Mouse (Mus musculus) right cerebral cortex, adult 18-20 months (tissue): ENCODE measurements around the gene Lzts3.
"Not testable (repeated sequence)": the region's sequence is repeated elsewhere in the genome, so short reads cannot be mapped to it uniquely, and the experiment has no call there.

Experiments
- DNase-seq: peaks from one replicate; pipeline ENCODE4 v3.0.0; 2022; ENCODE audit warnings: mixed read lengths

Lzts3 gene

DNA sequence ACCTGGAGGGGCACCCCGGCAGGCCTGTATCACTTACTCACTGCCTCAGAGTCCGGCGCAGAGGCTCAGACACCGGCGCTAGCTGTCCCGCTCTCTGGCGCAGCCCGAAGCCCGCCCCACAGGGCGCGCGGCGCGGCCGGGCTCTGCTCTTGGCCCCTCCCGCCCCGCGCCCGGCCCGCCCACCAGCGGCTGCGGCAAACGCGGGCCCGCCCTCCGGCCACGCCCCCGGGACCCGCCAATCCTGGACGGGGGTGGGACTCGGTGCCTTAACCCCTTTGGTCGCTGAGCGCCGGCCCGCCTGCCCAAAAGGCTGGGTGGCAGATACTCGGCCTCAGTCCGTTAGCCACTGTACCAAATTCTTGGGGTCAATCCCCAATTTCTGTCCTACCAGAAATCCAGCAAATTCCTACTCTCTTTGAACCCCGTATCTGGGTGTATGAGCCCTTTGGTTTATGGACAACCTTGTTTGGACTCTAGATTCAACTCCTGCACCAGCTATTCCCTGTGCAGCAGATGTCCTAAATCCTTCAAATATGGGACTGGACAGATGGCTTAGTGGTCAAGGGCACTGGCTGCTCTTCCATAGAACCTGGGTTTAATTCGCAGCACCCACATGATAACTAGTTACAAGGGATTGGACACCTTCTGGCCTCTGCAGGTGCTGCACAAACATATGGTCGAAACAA is at the start of gene Lzts3:
TSS of gene Lzts3 (minus strand) at position 120 of the 686 bp plus-strand sequence.
- DNase-seq = peak; percentile 94

DNA sequence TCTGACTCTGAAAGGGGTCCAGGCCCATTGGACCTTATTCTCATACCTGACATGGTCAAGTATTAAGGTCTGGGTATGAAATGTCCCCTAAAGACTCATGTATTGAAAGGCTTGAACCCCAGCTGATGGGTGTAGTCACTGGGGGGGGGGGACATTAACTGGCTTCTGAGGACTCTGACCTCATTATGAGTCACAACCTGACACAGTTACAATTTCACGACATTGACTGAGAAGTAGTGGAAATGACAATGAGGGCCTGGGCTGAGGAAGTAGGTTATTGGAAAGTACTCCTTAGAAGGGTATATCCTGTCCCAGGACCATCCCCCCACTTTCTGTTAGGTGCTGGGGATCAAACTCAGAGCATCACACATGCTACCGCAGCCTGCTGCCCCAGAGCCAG is 46.4 kb upstream of the Lzts3 start:
- no peak for DNase-seq

DNA sequence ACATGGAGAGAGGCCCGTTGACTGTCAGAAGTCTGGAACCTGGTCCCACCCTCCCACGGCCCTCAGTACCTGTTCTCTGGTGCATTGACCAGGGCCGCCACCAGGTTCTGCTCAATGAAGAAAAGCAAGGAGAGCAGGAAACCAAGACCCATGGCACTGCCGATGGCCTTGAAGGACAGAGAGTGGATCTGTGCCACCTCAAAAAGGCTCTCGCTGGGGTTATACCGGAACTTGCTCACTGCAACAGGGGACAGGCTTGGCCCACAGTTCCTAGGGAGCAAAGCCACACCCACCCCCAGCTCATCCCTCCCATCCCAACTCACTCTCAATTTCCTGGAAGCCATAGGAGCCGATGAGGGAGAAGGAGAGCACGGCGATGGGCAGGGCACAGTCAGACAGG is 42.8 kb upstream of the Lzts3 start:
- no peak for DNase-seq

- DNase-seq = no peak
These were observed 38.9 kb upstream of the Lzts3 start for GRCm38 (mm10) chr2:130681531-130681930.

DNA sequence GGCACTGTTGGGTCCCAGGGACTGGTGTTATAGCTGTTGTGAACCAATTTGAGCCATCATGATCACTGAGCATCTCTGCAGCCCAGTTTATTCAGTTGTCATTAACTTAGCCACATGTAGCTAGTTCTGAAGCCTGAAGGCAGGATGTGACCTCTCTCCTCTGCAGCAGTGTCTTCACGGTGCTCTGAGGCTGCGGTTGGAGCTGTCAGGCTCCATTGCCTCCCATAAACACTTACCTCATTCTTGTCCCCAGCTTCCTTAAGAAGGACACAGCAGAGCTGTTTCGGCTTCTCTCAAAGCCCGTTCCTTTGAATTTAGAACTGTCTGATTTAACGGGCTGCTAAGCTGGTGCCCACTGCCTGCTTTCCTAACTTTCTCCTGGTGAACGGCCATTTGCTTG is 37.3 kb upstream of the Lzts3 start:
- no peak for DNase-seq

GRCm38 (mm10) chr2:130679154-130679553 is 36.6 kb upstream of the Lzts3 start:
- DNase-seq = no peak

GRCm38 (mm10) chr2:130677211-130677610 is 34.6 kb upstream of the Lzts3 start:
- DNase-seq = no peak

GRCm38 (mm10) chr2:130667559-130667958 is 25.0 kb upstream of the Lzts3 start, which contains the start of gene Itpa:
TSS of gene Itpa (plus strand) at chr2:130667610.
- peak; percentile 92 for DNase-seq

GRCm38 (mm10) chr2:130664102-130664701 is 21.6 kb upstream of the Lzts3 start, which contains the start of gene Ddrgk1:
TSS of gene Ddrgk1 (minus strand) at chr2:130664659.
- peak; percentile 97 for DNase-seq

DNA sequence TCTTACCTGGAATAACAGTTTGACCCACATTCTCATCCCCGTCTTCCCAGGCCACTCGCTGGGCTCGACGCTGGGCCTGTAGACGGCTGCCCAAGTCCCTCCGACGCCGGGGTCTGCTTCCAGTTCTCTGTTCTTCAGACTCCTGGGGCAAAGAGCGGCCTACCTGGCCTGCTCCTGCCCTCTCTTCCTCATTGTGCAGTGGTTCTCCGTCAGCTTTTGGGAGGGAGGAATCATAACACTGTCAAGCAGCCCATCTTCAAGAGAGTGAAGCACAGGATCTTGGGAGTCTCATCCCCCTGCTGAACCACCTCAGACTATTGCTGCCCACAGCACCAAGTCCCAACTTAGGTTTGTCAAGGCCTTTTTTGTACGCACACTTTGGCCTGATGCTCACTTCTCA is 20.7 kb upstream of the Lzts3 start:
- no peak for DNase-seq

DNA sequence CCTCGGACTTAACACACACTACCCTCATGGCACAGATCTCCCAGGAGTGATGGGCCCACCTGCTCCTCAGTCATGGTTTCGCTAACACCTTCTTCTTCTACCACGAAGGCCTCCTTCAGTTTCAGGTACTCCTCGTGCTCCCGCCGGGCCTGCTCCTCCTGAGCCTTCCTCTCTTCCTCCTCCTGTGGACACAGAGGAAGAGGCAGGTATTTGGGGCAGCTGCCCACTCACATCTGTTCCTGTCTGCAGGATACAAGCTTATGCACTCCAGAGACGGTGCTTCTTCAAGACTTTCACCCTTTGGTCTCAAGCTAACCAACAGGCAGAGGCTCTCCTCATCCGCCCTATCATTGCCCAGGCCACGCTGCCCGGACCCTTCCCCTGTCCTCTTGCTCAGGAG is 15.9 kb upstream of the Lzts3 start:
- peak; percentile 61 for DNase-seq

DNA sequence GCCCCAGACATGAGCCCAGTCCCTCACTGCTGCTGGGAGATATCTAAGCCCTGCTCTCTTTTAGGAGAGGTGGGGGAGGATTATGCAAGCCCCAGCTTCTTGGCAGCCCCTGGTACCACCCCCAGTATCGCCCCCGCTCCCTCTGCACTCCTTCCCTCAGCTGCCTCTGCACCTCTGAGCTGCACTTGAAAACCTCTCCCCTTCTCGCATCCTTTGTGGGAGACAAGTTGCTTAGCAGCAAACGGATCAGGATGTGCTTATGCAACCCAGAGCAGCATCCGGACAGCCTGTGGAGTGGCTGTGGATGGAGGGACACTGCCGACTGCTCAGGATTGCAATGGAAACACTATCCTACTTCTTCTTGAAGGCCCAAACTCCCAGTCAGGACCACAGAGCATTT is 14.9 kb upstream of the Lzts3 start:
- DNase-seq = peak; percentile 93

DNA sequence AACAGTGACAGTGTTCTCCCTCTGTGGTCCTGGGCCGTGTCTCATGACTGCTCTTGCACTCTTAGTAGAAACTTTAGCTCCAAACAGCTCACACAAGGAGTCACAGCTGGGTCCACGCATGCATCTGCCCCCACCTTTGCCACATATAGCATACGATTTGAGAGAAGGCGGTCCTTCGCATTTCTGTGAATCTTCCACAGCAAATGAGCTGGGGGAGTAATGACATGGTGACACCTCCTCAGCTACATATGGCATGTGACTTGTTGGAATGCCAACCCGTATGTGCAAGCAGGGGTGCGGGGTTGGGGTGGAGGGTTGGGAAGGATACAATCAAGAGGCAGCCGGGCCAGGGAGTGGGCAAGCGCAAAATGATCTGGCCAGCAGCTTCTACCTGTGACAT is 13.9 kb upstream of the Lzts3 start:
- peak; percentile 85 for DNase-seq

GRCm38 (mm10) chr2:130655660-130656339 is 13.2 kb upstream of the Lzts3 start:
- DNase-seq = no peak

DNA sequence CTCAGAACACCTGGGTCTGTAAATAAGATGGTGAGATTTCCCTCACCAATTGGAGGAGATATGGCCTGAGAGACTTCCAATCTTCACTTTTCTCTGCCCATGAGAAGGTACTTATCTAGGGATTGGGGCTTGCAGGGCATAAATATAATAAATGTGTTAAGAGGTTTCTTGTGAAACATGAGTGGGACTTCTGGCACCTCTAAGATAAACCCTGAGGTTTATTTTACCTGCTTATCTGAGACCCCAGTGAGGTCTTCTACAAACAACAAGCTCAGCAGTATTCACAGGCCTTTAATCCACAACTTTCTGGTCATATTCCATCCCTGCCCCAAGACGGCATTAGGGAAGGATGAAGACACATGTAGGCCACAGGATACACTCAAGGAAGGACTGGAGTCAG is 11.2 kb upstream of the Lzts3 start:
- no peak for DNase-seq

DNA sequence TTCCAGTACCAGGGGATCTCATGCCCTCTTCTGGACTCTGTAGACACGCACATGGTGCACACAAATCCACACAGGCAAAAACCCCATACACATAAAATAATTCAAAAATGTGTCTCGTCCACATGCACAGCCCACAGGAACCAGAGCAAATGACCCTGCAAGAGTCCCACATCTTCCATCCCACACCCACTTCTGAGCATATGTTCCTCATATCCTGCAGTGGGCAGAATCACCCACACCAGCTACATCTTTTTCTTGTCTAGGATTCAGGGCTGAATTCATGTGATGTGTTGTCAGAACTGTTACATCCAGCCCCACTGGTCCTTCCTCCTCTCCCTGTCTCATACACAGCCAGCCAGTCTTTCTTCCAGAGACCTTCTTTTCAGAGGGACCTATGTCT is 10.7 kb upstream of the Lzts3 start:
- DNase-seq = peak; percentile 73

DNA sequence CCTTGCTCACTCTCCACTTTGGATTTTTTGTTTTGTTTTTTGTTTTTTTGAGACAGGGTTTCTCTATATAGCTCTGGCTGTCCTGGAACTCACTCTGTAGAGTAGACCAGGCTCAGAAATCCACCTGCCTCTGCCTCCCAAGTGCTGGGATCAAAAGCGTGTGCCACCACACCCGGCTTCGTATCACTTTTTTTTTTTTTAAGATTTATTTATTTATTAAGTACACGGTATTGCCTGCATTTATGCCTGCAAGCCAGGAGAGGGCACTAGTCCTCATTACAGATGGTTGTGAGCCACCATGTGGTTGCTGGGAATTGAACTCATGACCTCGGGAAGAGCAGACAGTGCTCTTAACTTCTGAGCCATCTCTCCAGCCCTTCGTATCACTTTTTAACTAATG is 6.4 kb upstream of the Lzts3 start:
- DNase-seq = not testable (repeated sequence)

DNA sequence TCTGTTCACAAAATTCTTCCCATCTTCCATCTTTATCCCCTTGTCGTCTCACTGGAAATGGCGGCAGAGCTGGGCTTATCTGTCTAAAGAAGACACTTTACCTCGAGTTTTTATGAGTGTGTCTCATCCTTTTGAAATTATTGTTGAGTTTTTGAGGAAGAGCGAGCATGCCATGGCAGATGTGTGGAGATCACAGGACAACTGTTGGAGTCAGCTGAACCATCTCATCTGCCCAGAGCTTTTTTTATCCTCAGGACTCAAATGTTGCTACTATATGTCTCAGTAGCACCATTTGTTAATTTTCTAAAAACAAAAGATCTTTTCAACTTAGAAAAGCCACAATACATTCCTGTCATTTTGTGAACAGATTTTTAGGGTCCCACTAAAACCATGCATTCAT is 2.6 kb upstream of the Lzts3 start:
- no peak for DNase-seq

DNA sequence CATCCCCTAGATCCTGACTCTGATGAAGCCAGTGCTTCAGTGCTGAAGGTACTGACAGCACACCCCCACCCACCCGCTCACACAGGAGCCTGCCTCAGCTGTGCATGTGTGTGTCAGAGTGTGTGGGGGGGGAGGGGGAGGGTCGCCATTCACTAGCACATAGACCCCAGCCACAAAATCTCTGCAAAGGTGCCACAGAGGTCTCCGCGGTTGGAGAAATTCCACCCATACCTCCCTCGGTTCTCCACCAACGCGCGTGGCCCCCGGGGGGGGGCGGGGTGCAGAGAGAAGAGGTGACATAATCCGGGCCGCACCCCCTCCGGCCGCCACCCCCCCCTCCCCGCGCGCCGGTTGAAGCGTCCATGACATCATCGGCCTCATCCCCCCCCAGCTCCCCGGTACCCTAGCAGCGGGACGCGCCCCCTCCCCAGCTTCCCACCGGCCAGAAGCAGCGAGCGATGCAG is 374 bp downstream of the Lzts3 start:
- DNase-seq = peak; percentile 56

DNA sequence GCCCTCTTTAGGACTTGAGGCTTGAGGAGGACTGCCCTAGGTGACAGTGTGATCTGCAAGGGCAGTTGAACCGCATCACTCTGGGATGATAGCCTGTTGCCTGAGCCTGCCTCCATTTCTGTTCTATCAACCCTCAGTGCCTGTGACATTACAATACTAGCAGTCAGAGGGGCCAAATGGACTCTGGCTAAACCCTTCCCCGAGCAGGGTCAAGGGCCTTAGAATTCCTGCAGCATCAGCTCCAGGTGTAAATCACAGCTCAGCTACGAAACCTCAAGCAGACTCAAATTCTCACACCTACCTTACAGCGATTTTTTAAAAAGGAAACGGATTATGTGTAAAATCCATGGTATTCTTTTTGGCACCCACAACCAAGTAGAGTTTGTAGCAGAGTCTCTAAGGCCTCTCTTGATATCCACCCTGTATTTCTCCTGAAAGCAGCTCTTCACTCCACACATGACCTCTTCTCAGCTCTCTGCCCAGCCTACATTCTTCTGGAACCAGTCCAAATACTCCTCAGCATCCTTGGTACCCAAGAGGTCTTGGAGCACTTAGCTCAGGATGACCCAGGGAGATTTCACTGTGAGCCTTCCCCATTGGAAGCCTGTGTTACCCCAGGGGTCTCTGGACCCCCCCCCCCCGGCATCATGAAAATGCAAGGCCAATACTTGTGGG is 1.1 kb downstream of the Lzts3 start:
- no peak for DNase-seq

- DNase-seq = peak; percentile 59
These were observed 3.3 kb downstream of the Lzts3 start for GRCm38 (mm10) chr2:130639276-130639675.

- DNase-seq = no peak
These were observed 4.4 kb downstream of the Lzts3 start for GRCm38 (mm10) chr2:130638101-130638611.

DNA sequence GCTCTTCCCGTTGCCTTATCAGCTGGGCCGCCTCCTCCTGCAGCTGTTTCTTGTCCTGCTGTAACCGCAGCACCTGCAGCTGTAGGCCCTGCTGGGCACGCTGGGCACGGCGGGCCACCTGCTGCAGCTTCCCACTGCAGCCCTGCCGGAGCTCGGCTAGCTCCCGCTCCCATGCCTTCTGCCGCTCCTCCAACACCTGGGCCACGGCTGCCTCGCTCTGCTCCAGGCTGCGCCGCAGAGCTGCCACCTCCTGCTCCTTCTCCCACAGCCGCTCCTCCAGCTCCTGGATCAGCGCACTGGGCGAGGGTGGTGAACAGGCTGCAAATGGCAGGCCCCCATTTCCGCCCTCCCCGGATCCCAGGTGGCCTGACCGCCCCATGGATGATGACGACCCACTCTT is 6.8 kb downstream of the Lzts3 start:
- DNase-seq = peak; percentile 63
